Mouse (Mus musculus): ENCODE data around the gene Ell. TPM values are rescaled to one million over a fixed set of nuclear protein-coding genes. Genes with fewer than 3 reads are reported as not detected.

Ell gene
- polyA plus RNA-seq, 1 experiment from 2014 or later = 14.9 TPM

- peak overlapping the region; percentile 68 for H3K4me2 ChIP-seq (ENCODE audit: low read length)
- ATAC-seq (replicated peaks; ENCODE audit: low FRiP score, low read depth) = peak; percentile 80
- peaks cover 28% of the 10 kb centered on the region for H3K4me1 ChIP-seq (replicated peaks; ENCODE audit: insufficient read depth, low read length)
- DNase-seq (ENCODE audit: low spot score) = peak; percentile 91
- 1% methylated on average over 60 of the region's 60 CpGs for WGBS
- no peaks in the 10 kb centered on the region for H3K9me3 ChIP-seq (replicated peaks; ENCODE audit: low read length)
- H3K4me3 ChIP-seq (replicated peaks; ENCODE audit: low read depth, low read length) = peak overlapping the region; percentile 37
- no peaks in the 10 kb centered on the region for H3K36me3 ChIP-seq (ENCODE audit: insufficient read depth, low read length)
- H3K27ac ChIP-seq = peak overlapping the region; percentile 71
- peak overlapping the region; percentile 46; the same call in 1 of the 2 replicates for H3K9ac ChIP-seq (ENCODE audit: low read depth, low read length)
- H3K27me3 ChIP-seq (ENCODE audit: insufficient read depth, low read length) = no peaks in the 10 kb centered on the region
- peak; percentile 100 for TF ChIP-seq CTCF (IDR thresholded peaks at IDR 0.05; ENCODE audit: low read depth)
These were observed 90.6 kb downstream of the Ell start for GRCm38 (mm10) chr8:70629574-70630531.

GRCm38 (mm10) chr8:70630532-70631381 lies 91.5 kb downstream of the Ell start:
- DNase-seq (ENCODE audit: low spot score) = peak; percentile 87
- Histone ChIP-seq H3K4me3 (replicated peaks; ENCODE audit: low read depth, low read length) (peak overlapping the region; percentile 14; the same call in 1 of the 2 replicates), H3K9ac (ENCODE audit: low read depth, low read length) (no peak overlapping the region), H3K9me3 (replicated peaks; ENCODE audit: low read length) (no peaks in the 10 kb centered on the region), H3K27me3 (ENCODE audit: insufficient read depth, low read length) (no peaks in the 10 kb centered on the region), H3K4me2 (ENCODE audit: low read length) (peak overlapping the region; percentile 68), H3K4me1 (replicated peaks; ENCODE audit: insufficient read depth, low read length) (peaks cover 28% of the 10 kb centered on the region), H3K27ac (peak overlapping the region; percentile 54), H3K36me3 (ENCODE audit: insufficient read depth, low read length) (no peaks in the 10 kb centered on the region)
- WGBS = 14% methylated on average over 22 of the region's 22 CpGs
- peak; percentile 47 for ATAC-seq (replicated peaks; ENCODE audit: low FRiP score, low read depth)
- no peak for TF ChIP-seq CTCF (IDR thresholded peaks at IDR 0.05; ENCODE audit: low read depth)

GRCm38 (mm10) chr8:70631436-70631835 lies 92.2 kb downstream of the Ell start:
- Histone ChIP-seq H3K27me3 (ENCODE audit: insufficient read depth, low read length) (no peaks in the 10 kb centered on the region), H3K4me2 (ENCODE audit: low read length) (peak overlapping the region; percentile 68), H3K36me3 (ENCODE audit: insufficient read depth, low read length) (no peaks in the 10 kb centered on the region), H3K9me3 (replicated peaks; ENCODE audit: low read length) (no peaks in the 10 kb centered on the region), H3K4me3 (replicated peaks; ENCODE audit: low read depth, low read length) (0 out of 2 replicates have a peak overlapping the region, but pooled peaks have one; percentile 14), H3K9ac (ENCODE audit: low read depth, low read length) (no peak overlapping the region), H3K4me1 (replicated peaks; ENCODE audit: insufficient read depth, low read length) (peaks cover 28% of the 10 kb centered on the region), H3K27ac (0 out of 2 replicates have a peak overlapping the region, but pooled peaks have one; percentile 54)
- TF ChIP-seq CTCF (IDR thresholded peaks at IDR 0.05; ENCODE audit: low read depth) = no peak
- DNase-seq (ENCODE audit: low spot score) = peak; percentile 39
- WGBS = 24% methylated on average over 24 of the region's 24 CpGs
- no peak; the same call in 1 of the 2 replicates for ATAC-seq (replicated peaks; ENCODE audit: low FRiP score, low read depth)

- Histone ChIP-seq H3K4me3 (replicated peaks; ENCODE audit: low read depth, low read length) (0 out of 2 replicates have a peak within 1 kb of the TSS, but pooled peaks have one; percentile 14), H3K27ac (peak within 1 kb of the TSS; percentile 54; the same call in 1 of the 2 replicates), H3K27me3 (ENCODE audit: insufficient read depth, low read length) (no peaks in the 10 kb centered on the region), H3K36me3 (ENCODE audit: insufficient read depth, low read length) (no peaks in the 10 kb centered on the region), H3K4me1 (replicated peaks; ENCODE audit: insufficient read depth, low read length) (peaks cover 29% of the 10 kb centered on the region), H3K9me3 (replicated peaks; ENCODE audit: low read length) (no peaks in the 10 kb centered on the region), H3K4me2 (ENCODE audit: low read length) (peak within 1 kb of the TSS; percentile 68), H3K9ac (ENCODE audit: low read depth, low read length) (no peak within 1 kb of the TSS)
- no peak for TF ChIP-seq CTCF (IDR thresholded peaks at IDR 0.05; ENCODE audit: low read depth)
- 83% methylated on average over 6 of the region's 6 CpGs for WGBS
- no peak for DNase-seq (ENCODE audit: low spot score)
- no peak for ATAC-seq (replicated peaks; ENCODE audit: low FRiP score, low read depth)
These were observed 93.2 kb downstream of the Ell start, which contains the start of gene Gdf15 for GRCm38 (mm10) chr8:70632346-70632892. Gene Gdf15, minus strand, starts transcription at chr8:70632456.

- H3K4me3 ChIP-seq (replicated peaks; ENCODE audit: low read depth, low read length) = no peak overlapping the region
These were observed 94.8 kb downstream of the Ell start for GRCm38 (mm10) chr8:70634066-70634465.

More at GRCm38 (mm10) chr8:70634066-70634465, 94.8 kb downstream of the Ell start:
- H3K27ac ChIP-seq = peak overlapping the region; percentile 72
- no peak overlapping the region for H3K4me2 ChIP-seq (ENCODE audit: low read length)
- no peaks in the 10 kb centered on the region for H3K9me3 ChIP-seq (replicated peaks; ENCODE audit: low read length)
- no peak overlapping the region for H3K9ac ChIP-seq (ENCODE audit: low read depth, low read length)
- peak; percentile 47 for DNase-seq (ENCODE audit: low spot score)
- no peak for TF ChIP-seq CTCF (IDR thresholded peaks at IDR 0.05; ENCODE audit: low read depth)
- ATAC-seq (replicated peaks; ENCODE audit: low FRiP score, low read depth) = no peak
- peaks cover 35% of the 10 kb centered on the region for H3K4me1 ChIP-seq (replicated peaks; ENCODE audit: insufficient read depth, low read length)
- H3K36me3 ChIP-seq (ENCODE audit: insufficient read depth, low read length) = no peaks in the 10 kb centered on the region
- 37% methylated on average over 6 of the region's 6 CpGs for WGBS
- H3K27me3 ChIP-seq (ENCODE audit: insufficient read depth, low read length) = no peaks in the 10 kb centered on the region
